Mouse (Mus musculus) heart, postnatal 0 days (tissue): Measurements from ENCODE around the gene Cfap54. TPM values are rescaled to one million over a fixed set of nuclear protein-coding genes. Genes with fewer than 3 reads are reported as not detected.

Source experiments
- ATAC-seq: fragments of 200-750 bp; cut with Nextera tagmentation; 2 replicates; pipeline ENCODE4 v1.8.0; 2017; ENCODE audit warnings: low read depth, moderate number of reproducible peaks, moderate library complexity; ENCODE audit not compliant: insufficient read depth
- DNase-seq: peaks from one replicate; pipeline ENCODE4 v3.0.0-alpha.2; 2016; ENCODE audit warnings: low spot score
- H3K27ac ChIP-seq: fragments of 300-500 bp; sonication (generic); 2 replicates; pipeline ENCODE4 v1.5.1; 2014; ENCODE audit warnings: low read depth, mild to moderate bottlenecking
- H3K27me3 ChIP-seq: fragments of 300-500 bp; sonication (generic); 2 replicates; pipeline ENCODE4 v1.6.1; 2014; ENCODE audit warnings: low read length, mixed read lengths; ENCODE audit not compliant: control insufficient read depth, insufficient read depth
- H3K36me3 ChIP-seq: fragments of 300-500 bp; sonication (generic); replicated peaks from 2 replicates; pipeline ENCODE4 v1.6.1; 2014; ENCODE audit warnings: low read length, mixed read lengths; ENCODE audit not compliant: control insufficient read depth, insufficient read depth
- H3K4me1 ChIP-seq: fragments of 300-500 bp; sonication (generic); 2 replicates; pipeline ENCODE4 v1.6.1; 2014; ENCODE audit warnings: antibody characterized with exemption; ENCODE audit not compliant: control insufficient read depth, insufficient read depth
- H3K4me2 ChIP-seq: fragments of 300-500 bp; sonication (generic); 2 replicates; pipeline ENCODE4 v1.6.1; 2014; ENCODE audit warnings: low read depth, mild to moderate bottlenecking, low read length, moderate library complexity
- H3K4me3 ChIP-seq: fragments of 300-500 bp; sonication (generic); 2 replicates; pipeline ENCODE4 v1.5.1; 2014; ENCODE audit warnings: low read depth, low read length
- H3K9ac ChIP-seq: fragments of 300-500 bp; sonication (generic); replicated peaks from 2 replicates; pipeline ENCODE4 v1.6.1; 2014; ENCODE audit warnings: low read depth, low read length, mixed read lengths
- H3K9me3 ChIP-seq: fragments of 300-500 bp; sonication (generic); replicated peaks from 2 replicates; pipeline ENCODE4 v1.6.1; 2016; ENCODE audit warnings: low read length; ENCODE audit not compliant: control insufficient read depth
- CTCF ChIP-seq: IDR thresholded peaks from 2 replicates; pipeline ENCODE4 v1.5.1; 2016; ENCODE audit warnings: antibody characterized with exemption, control low read depth, low read depth
- EP300 ChIP-seq: IDR thresholded peaks from 2 replicates; pipeline ENCODE4 v1.6.1; 2016; ENCODE audit warnings: antibody characterized with exemption, low read depth
- WGBS: fragments of 180-500 bp; shearing (Covaris S2); extraction: QIAGEN DNeasy Blood & Tissue Kit; methylation state at CpG from one replicate; pipeline ENCODE4 v1.1.7; 2014; 5-methylcytosine and 5-hydroxymethylcytosine counted together
- polyA plus RNA-seq: library from polyadenylated mRNA; unstranded; fragments of >200 nt; fragmentation: Nextera tagmentation; extraction: Ambion mirVana; gene quantifications from 2 replicates; pipeline ENCODE4 v1.2.1, GENCODE M21; 2015
- total RNA-seq: library from RNA; depleted of rRNA; stranded (reverse); fragments of >200 nt; gene quantifications from 2 replicates; pipeline ENCODE4 v1.2.3, GENCODE M21; 2014; ENCODE audit warnings: low replicate concordance

Gene Cfap54
- total and polyA plus RNA-seq, 2 experiments from 2014 or later: 0.22 TPM; not detected in 1

- no peak for DNase-seq
- Histone ChIP-seq H3K27ac (no peak overlapping the region), H3K4me1 (no peaks in the 10 kb centered on the region), H3K9me3 (no peaks in the 10 kb centered on the region), H3K27me3 (no peaks in the 10 kb centered on the region), H3K36me3 (no peaks in the 10 kb centered on the region), H3K9ac (no peak overlapping the region), H3K4me2 (no peak overlapping the region), H3K4me3 (no peak overlapping the region)
- WGBS: 61% methylated on average over 8 of the region's 8 CpGs
- ATAC-seq: no peak
- TF ChIP-seq EP300 (no peak), CTCF (no peak)
These were observed 30.0 kb upstream of the Cfap54 start for GRCm38 (mm10) chr10:93111412-93111811.

DNA sequence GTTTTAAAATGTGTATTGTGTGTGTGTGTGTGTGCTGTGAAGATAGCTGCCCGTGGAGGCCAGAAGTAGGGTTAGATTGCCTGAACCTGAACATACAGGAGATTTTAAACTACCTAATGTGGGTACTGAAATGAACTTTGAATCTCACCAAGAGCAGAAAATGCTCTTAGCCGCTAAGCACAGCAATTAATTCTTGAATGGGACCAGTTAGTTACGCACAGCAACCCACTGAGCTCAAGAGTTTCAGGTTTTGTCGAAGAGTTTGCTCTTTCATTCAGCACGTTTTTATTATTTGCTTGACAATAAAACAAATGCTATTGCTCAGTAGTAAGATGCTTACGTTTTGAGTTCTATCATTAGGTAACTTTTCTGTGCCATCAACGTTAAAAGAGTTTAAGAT lies 23.9 kb upstream of the Cfap54 start:
- 86% methylated on average over 7 of the region's 7 CpGs for whole genome bisulfite sequencing
- Histone ChIP-seq H3K36me3 (no peaks in the 10 kb centered on the region), H3K4me1 (no peaks in the 10 kb centered on the region)

GRCm38 (mm10) chr10:93104357-93104756 lies 22.9 kb upstream of the Cfap54 start:
- 49% methylated on average over 6 of the region's 6 CpGs for WGBS
- no peak overlapping the region for H3K4me3 ChIP-seq
- no peak overlapping the region for H3K4me2 ChIP-seq
- no peaks in the 10 kb centered on the region for H3K9me3 ChIP-seq
- H3K27ac ChIP-seq: no peak overlapping the region
- no peak for TF ChIP-seq CTCF
- no peak for TF ChIP-seq EP300
- ATAC-seq (no peak), DNase-seq (no peak)
- H3K4me1 ChIP-seq: no peaks in the 10 kb centered on the region
- no peak overlapping the region for H3K9ac ChIP-seq
- H3K36me3 ChIP-seq: no peaks in the 10 kb centered on the region
- H3K27me3 ChIP-seq: no peaks in the 10 kb centered on the region

More for the DNA sequence above, 23.9 kb upstream of the Cfap54 start:
- Histone ChIP-seq H3K27ac (no peak overlapping the region), H3K9ac (no peak overlapping the region), H3K4me3 (no peak overlapping the region), H3K9me3 (no peaks in the 10 kb centered on the region), H3K4me2 (no peak overlapping the region), H3K27me3 (no peaks in the 10 kb centered on the region)
- DNase-seq: no peak
- TF ChIP-seq CTCF: no peak
- TF ChIP-seq EP300: no peak
- ATAC-seq: no peak

DNA sequence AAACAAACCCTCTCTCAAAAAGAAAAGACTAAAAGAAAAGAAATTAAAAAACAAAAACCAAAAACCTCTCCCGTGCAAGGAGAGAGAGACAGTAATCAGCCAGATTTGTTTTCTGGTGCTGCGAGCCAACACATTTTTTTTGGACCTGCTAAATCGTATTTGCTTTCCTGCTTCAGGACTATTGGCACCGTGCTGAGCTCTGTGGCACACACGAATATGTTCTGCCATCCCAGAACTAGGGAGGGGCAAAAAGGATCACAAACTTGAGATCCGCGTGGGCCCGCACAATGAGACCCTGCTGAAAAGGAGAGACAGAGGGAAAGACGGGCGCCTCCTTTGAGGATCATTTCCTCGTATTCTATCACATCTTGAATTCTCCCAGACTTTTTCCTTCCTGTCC lies 22.3 kb upstream of the Cfap54 start:
- Histone ChIP-seq H3K9ac (no peak overlapping the region), H3K27me3 (no peaks in the 10 kb centered on the region), H3K27ac (no peak overlapping the region), H3K4me1 (no peaks in the 10 kb centered on the region), H3K4me2 (no peak overlapping the region), H3K9me3 (no peaks in the 10 kb centered on the region), H3K36me3 (no peaks in the 10 kb centered on the region), H3K4me3 (no peak overlapping the region)
- 61% methylated on average over 11 of the region's 11 CpGs for WGBS
- no peak for TF ChIP-seq EP300
- no peak for DNase-seq
- ATAC-seq: no peak

GRCm38 (mm10) chr10:93102321-93102720 lies 20.9 kb upstream of the Cfap54 start:
- Histone ChIP-seq H3K9me3 (no peaks in the 10 kb centered on the region), H3K9ac (no peak overlapping the region), H3K27me3 (no peaks in the 10 kb centered on the region), H3K4me1 (no peaks in the 10 kb centered on the region), H3K36me3 (no peaks in the 10 kb centered on the region), H3K4me2 (no peak overlapping the region), H3K27ac (no peak overlapping the region), H3K4me3 (no peak overlapping the region)
- DNase-seq (no peak), ATAC-seq (no peak)
- TF ChIP-seq CTCF (no peak), EP300 (no peak)
- 40% methylated on average over 5 of the region's 5 CpGs for WGBS

DNA sequence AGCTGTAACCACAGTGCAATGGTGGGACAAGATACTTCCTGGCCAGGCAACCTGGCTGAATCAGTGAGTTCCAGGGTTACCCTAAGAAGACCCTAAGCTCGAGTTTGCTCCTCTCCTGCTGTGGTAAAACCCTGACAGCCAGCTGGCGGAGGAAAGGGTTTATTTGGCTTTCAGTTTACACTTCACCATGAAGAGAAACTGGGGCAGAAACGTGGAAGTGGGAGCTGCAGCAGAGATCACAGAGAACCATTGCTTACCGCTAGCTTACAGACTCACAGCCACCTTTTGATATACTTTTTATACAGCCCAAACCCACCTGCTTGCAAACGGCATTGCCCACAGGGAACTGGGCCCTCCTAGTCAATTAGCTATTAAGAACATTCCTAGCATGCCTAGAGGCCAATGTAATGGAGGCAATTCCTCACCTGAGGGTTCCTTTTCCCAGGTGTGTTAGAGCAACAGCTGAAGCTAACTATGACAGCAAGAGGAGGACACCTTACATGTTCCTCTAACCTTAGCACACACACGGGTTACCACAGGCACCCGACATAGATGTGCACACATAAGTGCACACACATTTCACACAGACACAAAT lies 16.9 kb upstream of the Cfap54 start:
- WGBS: 64% methylated on average over 7 of the region's 7 CpGs
- no peak for DNase-seq
- no peaks in the 10 kb centered on the region for H3K9me3 ChIP-seq
- H3K27me3 ChIP-seq: no peaks in the 10 kb centered on the region
- TF ChIP-seq CTCF (no peak), EP300 (no peak)
- no peaks in the 10 kb centered on the region for H3K36me3 ChIP-seq
- H3K4me3 ChIP-seq: no peak overlapping the region
- ATAC-seq: no peak
- H3K27ac ChIP-seq: no peak overlapping the region; the same call in 1 of the 2 replicates
- no peak overlapping the region for H3K4me2 ChIP-seq
- no peaks in the 10 kb centered on the region for H3K4me1 ChIP-seq
- H3K9ac ChIP-seq: no peak overlapping the region
